Mouse (Mus musculus) layer of hippocampus, postnatal 25 days (tissue): ENCODE results near the gene Olfr202. TPM values are rescaled to one million over a fixed set of nuclear protein-coding genes. Genes with fewer than 3 reads are reported as not detected.
"Not testable (repeated sequence)": the region's sequence is repeated elsewhere in the genome, so short reads cannot be mapped to it uniquely, and the experiment has no call there.

Experiments
- DNase-seq, 2 experiments: peaks; one replicate each; pipeline ENCODE4 v3.0.0; 2022; ENCODE audit warnings: mixed read lengths in 2 of 2, low spot score in 1 of 2; ENCODE audit errors: extremely low spot score in 1 of 2
- total RNA-seq, 2 experiments: library from RNA; stranded (reverse); gene quantifications; 2 replicates each; pipeline ENCODE4 v1.2.3; 2021

Olfr202 gene
- not detected for total RNA-seq

DNA sequence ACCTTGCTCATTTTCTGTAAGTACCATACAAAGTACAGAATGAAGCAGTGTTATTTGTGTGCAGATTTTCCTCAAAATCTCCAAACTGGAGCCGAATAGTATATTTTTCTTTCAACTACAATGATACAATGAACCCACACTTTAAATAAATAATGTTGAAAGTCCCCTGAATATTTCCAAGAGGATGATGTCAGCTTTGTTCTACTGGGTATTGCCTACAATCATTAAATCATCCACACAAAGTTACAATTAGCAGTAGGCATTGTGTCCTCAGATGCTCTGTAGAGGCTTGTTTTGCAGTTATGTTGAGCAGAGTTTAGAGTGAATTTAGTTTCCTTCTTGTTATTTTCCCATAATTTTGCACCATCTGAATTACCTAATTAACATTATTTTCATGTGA lies at the start of gene Olfr202:
Olfr202 (minus strand) TSS at position 101 of the 400 bp plus-strand sequence.
- no peak for DNase-seq

GRCm38 (mm10) chr16:59331038-59331437 lies 44.4 kb upstream of the Olfr202 start, which contains the start of gene Olfr205:
Gene Olfr205 (minus strand): TSS chr16:59331138.
- no peak for DNase-seq

DNA sequence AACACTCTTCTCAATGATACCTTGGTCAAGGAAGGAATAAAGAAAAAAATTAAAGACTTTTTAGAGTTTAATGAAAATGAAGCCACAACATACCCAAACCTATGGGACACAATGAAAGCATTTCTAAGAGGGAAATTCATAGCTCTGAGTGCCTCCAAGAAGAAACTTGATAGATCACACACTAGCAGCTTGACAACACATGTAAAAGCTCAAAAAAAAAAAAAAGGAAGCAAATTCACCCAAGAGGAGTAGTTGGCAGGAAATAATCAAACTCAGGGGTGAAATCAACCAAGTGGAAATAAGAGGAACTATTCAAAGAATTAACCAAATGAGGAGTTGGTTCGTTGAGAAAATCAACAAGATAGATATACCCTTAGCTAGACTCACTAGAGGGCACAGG lies 36.7 kb upstream of the Olfr202 start:
- DNase-seq, result not testable (repeated sequence)

- no peak for DNase-seq
Observed at GRCm38 (mm10) chr16:59318148-59318547, 31.6 kb upstream of the Olfr202 start, which contains the start of gene Olfr204. Gene Olfr204 (minus strand): TSS chr16:59318248.

GRCm38 (mm10) chr16:59298581-59298980 lies 12.0 kb upstream of the Olfr202 start, which contains the start of gene Olfr203:
Gene Olfr203 (plus strand): TSS chr16:59298881.
- no peak for DNase-seq

GRCm38 (mm10) chr16:59287576-59287975 lies 983 bp upstream of the Olfr202 start:
- DNase-seq, result not testable (repeated sequence)

- DNase-seq, result no peak
Observed at GRCm38 (mm10) chr16:59283476-59283875, 3.1 kb downstream of the Olfr202 start.

- no peak for DNase-seq
Observed at GRCm38 (mm10) chr16:59280542-59280941, 6.1 kb downstream of the Olfr202 start.

- DNase-seq, result not testable (repeated sequence)
Observed at GRCm38 (mm10) chr16:59272532-59272931, 14.1 kb downstream of the Olfr202 start, which contains the start of gene Olfr201. Gene Olfr201 (minus strand): TSS chr16:59272632.

DNA sequence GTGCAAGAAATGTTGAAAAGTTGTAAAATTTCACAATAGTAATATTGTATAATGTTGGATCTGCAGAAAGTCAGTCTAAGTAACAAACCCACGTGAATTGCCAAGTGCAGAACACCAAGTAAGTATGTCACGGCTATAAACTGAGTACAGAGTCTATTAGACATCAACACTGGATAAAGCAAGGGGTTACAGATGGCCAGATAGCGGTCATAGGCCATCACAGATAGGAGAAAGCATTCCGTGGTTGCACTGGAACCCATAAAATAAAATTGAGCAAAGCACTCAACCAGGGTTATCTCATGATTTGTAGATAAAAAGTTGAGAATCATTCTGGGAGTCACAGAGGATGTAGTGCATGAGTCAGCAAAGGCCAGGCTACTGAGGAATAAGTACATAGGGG lies 17.5 kb downstream of the Olfr202 start:
- DNase-seq, result not testable (repeated sequence)

GRCm38 (mm10) chr16:59249684-59250083 lies 36.9 kb downstream of the Olfr202 start:
- DNase-seq, result no peak

Other genes with a start within 250 kb of the Olfr202 start
- gene Olfr187, start 247.0 kb downstream of the Olfr202 start, total RNA-seq, result not detected
- gene Olfr190, start 208.8 kb downstream of the Olfr202 start, total RNA-seq, result not detected
- gene Olfr191, start 197.0 kb downstream of the Olfr202 start, total RNA-seq, result not detected
- not detected for gene Olfr193, start 174.9 kb downstream of the Olfr202 start, total RNA-seq
- gene Olfr194, start 165.7 kb downstream of the Olfr202 start, total RNA-seq, result not detected
- gene Olfr195, start 139.7 kb downstream of the Olfr202 start, total RNA-seq, result not detected
- not detected for gene Olfr196, start 116.3 kb downstream of the Olfr202 start, total RNA-seq
- gene Olfr198, start 83.3 kb downstream of the Olfr202 start, total RNA-seq, result not detected
- not detected for gene Olfr199, start 67.0 kb downstream of the Olfr202 start, total RNA-seq
- gene Olfr201, start 14.2 kb downstream of the Olfr202 start, total RNA-seq, result not detected
- not detected for gene Olfr203, start 12.1 kb upstream of the Olfr202 start, total RNA-seq
- not detected for gene Olfr204, start 31.5 kb upstream of the Olfr202 start, total RNA-seq
- gene Olfr205, start 44.3 kb upstream of the Olfr202 start, total RNA-seq, result not detected
- not detected for gene Olfr206, start 62.5 kb upstream of the Olfr202 start, total RNA-seq
- gene Olfr209, start 77.2 kb upstream of the Olfr202 start, total RNA-seq, result not detected
- gene Gabrr3, start 120.5 kb upstream of the Olfr202 start, total RNA-seq, result under 1 TPM in 1 of 2 experiments, not detected in 1; 0.15 TPM
- gene Riox2, start 185.0 kb upstream of the Olfr202 start, total RNA-seq, result 10 to 100 TPM; 13.8 to 16.2 TPM